Mouse (Mus musculus) c-Kit-positive CD71-positive TER-119-positive erythroid progenitor cells, embryonic 14.5 days (primary cell): ENCODE data around the gene Mier2.

Experiments used
- DNase-seq: peaks from one replicate; pipeline ENCODE4 v3.0.0-alpha.2; 2013; ENCODE audit warnings: low spot score

Mier2 gene

GRCm38 (mm10) chr10:79496701-79497288, 58.2 kb downstream of the Mier2 start:
- no peak for DNase-seq

GRCm38 (mm10) chr10:79495886-79496285, 59.1 kb downstream of the Mier2 start:
- no peak for DNase-seq
